Mouse (Mus musculus) ES-E14 (cell line): ENCODE measurements around the gene Nmrk1. TPM values are rescaled to one million over a fixed set of nuclear protein-coding genes. Genes with fewer than 3 reads are reported as not detected.

Experiments used
- DNase-seq: peaks from one replicate; pipeline ENCODE4 v3.0.0-alpha.2; 2013; ENCODE audit warnings: low read depth, low spot score
- H3K27ac ChIP-seq: 2 replicates; pipeline ENCODE4 v1.5.1; 2012; ENCODE audit warnings: low read depth, mild to moderate bottlenecking, low read length, moderate library complexity, mixed read lengths; ENCODE audit not compliant: poor library complexity, insufficient read depth, severe bottlenecking
- H3K36me3 ChIP-seq: 2 replicates; pipeline ENCODE4 v1.6.1; 2012; ENCODE audit warnings: mild to moderate bottlenecking, low read length, moderate library complexity, mixed read lengths; ENCODE audit not compliant: control insufficient read depth, poor library complexity, insufficient read depth, severe bottlenecking
- H3K4me1 ChIP-seq, 2 experiments: fragments of 150-350 bp in 1 of 2; sonication (generic) in 1 of 2; 2 replicates each; pipeline ENCODE4 v1.6.1; 2012; ENCODE audit warnings: low read length in 2 of 2, mild to moderate bottlenecking in 1 of 2, mixed read lengths in 1 of 2; ENCODE audit not compliant: control insufficient read depth in 2 of 2, insufficient read depth in 2 of 2, poor library complexity in 1 of 2
- H3K4me3 ChIP-seq, 2 experiments: fragments of 150-350 bp in 1 of 2; sonication (generic) in 1 of 2; 2 replicates each; pipeline ENCODE4 v1.5.1; 2012; ENCODE audit warnings: low read length in 2 of 2, low read depth in 1 of 2, mild to moderate bottlenecking in 1 of 2, mixed read lengths in 1 of 2; ENCODE audit not compliant: insufficient read depth in 1 of 2, poor library complexity in 1 of 2, severe bottlenecking in 1 of 2
- H3K9ac ChIP-seq: 2 replicates; pipeline ENCODE4 v1.6.1; 2012; ENCODE audit warnings: low read depth, mild to moderate bottlenecking, low read length, mixed read lengths; ENCODE audit not compliant: poor library complexity, insufficient read depth, severe bottlenecking
- H3K9me3 ChIP-seq: fragments of 150-350 bp; sonication (generic); 2 replicates; pipeline ENCODE4 v1.6.1; 2012; ENCODE audit warnings: low read depth, mild to moderate bottlenecking, low read length; ENCODE audit not compliant: control insufficient read depth, insufficient read depth
- CHD2 ChIP-seq: IDR thresholded peaks from 2 replicates; pipeline ENCODE4 v1.6.1; 2014; ENCODE audit warnings: mild to moderate bottlenecking, low read depth, low read length, inconsistent platforms
- HCFC1 ChIP-seq: IDR thresholded peaks from 2 replicates; pipeline ENCODE4 v1.6.1; 2012; ENCODE audit warnings: low read length, inconsistent platforms, borderline replicate concordance; ENCODE audit not compliant: insufficient read depth
- MAFK ChIP-seq: IDR thresholded peaks from 2 replicates; pipeline ENCODE4 v1.6.1; 2014; ENCODE audit warnings: mild to moderate bottlenecking, low read depth, low read length, inconsistent platforms; ENCODE audit not compliant: insufficient read depth
- ZC3H11A ChIP-seq: IDR thresholded peaks from 2 replicates; pipeline ENCODE4 v1.6.1; 2012; ENCODE audit warnings: low read depth, mild to moderate bottlenecking, inconsistent platforms, low read length, borderline replicate concordance
- ZNF384 ChIP-seq: IDR thresholded peaks from 2 replicates; pipeline ENCODE4 v1.6.1; 2012; ENCODE audit warnings: low read depth, low read length, inconsistent platforms
- in situ Hi-C, 2 experiments: fragments of 600-800 bp; cut with MboI; formaldehyde crosslinking; loops; one replicate each; pipeline ENCODE4 v1.15.1; 2025; ENCODE audit warnings: low sequenced_read_pairs in 2 of 2, inconsistent platforms in 1 of 2; ENCODE audit not compliant: unreplicated experiment in 2 of 2
- total RNA-seq: library from RNA; depleted of rRNA; stranded (reverse); fragments of 300-350 nt; gene quantifications from 2 replicates; pipeline ENCODE4 v1.2.3, GENCODE M21; 2012

Gene Nmrk1
- total RNA-seq, 1 experiment = 6.4 TPM

DNA sequence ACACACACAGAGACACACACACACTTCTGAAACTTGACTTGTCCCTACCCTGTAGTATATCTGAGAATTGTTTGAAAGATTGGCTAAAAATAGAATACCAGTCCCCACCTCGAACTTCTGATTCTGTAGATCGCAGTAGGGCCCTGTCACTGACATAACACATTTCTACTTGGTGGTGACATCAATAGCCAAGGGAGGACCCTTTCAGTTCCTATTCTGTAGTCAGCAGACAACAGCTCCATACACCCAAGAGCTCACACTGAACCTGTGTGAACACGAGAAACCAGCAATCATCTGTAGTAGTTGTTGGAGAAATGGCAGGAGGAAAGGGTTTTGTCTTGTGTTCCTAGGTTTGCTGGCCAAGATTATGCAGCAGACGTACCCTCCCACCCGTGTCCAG lies 23.2 kb downstream of the Nmrk1 start:
- TF ChIP-seq ZNF384 = no peak
- no peak for TF ChIP-seq ZC3H11A
- no peak overlapping the region for H3K9ac ChIP-seq
- H3K9me3 ChIP-seq = no peaks in the 10 kb centered on the region
- H3K4me3 ChIP-seq = no peak overlapping the region
- H3K36me3 ChIP-seq = no peaks in the 10 kb centered on the region
- in situ Hi-C loops = no loop called here
- peaks cover 0 to 3% of the 10 kb centered on the region in 2 experiments; a peak in 2 of 4 replicates for H3K4me1 ChIP-seq
- no peak for DNase-seq
- H3K27ac ChIP-seq = no peak overlapping the region

DNA sequence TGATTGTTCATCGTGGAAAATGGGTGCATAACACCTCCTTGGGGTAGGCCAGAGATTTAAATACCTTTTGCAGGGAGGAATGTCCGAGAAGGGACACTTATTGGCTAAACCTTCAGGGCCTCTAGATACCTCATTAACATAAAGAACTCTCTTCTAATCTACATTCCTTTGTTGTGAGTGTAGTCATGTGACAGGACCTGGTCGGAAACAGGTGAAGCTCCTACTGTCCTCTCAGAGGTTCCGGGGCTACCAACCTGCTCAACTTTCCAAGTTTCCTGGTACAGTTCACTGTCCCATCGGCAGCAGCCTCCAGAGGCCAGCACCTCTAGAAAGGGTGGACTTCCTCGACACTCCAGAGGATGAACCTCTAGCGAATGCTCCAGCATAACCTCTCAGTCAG lies 24.2 kb downstream of the Nmrk1 start:
- TF ChIP-seq ZNF384 = no peak
- no peak for TF ChIP-seq ZC3H11A
- no peak for TF ChIP-seq MAFK
- no peak for TF ChIP-seq HCFC1
- no peak for TF ChIP-seq CHD2
- no peak for DNase-seq
- Histone ChIP-seq H3K4me3 (no peak overlapping the region), H3K36me3 (no peaks in the 10 kb centered on the region), H3K27ac (no peak overlapping the region), H3K9me3 (no peaks in the 10 kb centered on the region), H3K9ac (no peak overlapping the region), H3K4me1 (peaks cover 0 to 3% of the 10 kb centered on the region in 2 experiments; a peak in 2 of 4 replicates)
- in situ Hi-C loops = no loop called here

DNA sequence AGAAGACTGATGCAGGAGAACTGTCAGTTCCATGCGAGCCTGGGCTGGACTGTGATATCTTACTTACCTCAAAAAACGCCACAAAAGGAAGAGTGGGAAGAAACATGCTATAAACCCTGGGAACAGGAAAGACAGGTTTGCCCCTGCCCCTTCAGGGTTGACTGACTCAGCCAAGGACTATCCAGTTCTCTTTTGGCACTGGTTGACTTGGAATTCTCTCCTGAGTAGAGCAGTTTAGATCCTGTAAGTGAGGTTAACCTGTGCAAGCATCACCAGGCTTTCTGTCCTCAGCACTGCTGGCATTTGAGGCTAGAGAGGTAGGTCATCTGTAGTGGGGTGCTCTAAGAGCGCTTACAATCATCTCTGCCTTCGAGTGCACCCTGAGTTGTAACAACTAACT lies 26.7 kb downstream of the Nmrk1 start:
- no peak for DNase-seq
- Histone ChIP-seq H3K27ac (no peak overlapping the region), H3K4me1 (peaks cover 0 to 3% of the 10 kb centered on the region in 2 experiments; a peak in 2 of 4 replicates), H3K9ac (no peak overlapping the region), H3K4me3 (no peak overlapping the region), H3K36me3 (no peaks in the 10 kb centered on the region), H3K9me3 (no peaks in the 10 kb centered on the region)
- TF ChIP-seq ZC3H11A (no peak), HCFC1 (no peak), MAFK (no peak), CHD2 (no peak), ZNF384 (no peak)
- in situ Hi-C loops = no loop called here

DNA sequence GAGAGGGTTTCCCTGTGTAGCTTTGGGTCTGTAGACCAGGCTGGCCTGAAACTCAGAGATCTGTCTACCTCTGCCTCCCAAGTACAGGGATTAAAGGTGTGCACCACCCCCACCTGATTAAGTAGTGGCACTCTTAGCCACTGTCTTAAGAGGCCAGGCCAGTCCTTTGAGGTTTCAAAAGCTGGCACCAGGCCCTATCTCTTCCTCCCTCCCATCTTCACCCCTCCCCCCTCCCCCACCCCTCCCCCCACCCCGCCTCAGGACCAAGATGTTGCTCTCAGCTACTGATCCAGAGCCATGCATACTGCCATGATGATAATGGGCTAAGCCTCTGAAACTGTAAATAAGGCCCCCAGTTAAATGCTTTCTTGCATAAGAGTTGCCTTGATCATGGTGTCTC lies 27.6 kb downstream of the Nmrk1 start:
- in situ Hi-C loops = no loop called here

DNA sequence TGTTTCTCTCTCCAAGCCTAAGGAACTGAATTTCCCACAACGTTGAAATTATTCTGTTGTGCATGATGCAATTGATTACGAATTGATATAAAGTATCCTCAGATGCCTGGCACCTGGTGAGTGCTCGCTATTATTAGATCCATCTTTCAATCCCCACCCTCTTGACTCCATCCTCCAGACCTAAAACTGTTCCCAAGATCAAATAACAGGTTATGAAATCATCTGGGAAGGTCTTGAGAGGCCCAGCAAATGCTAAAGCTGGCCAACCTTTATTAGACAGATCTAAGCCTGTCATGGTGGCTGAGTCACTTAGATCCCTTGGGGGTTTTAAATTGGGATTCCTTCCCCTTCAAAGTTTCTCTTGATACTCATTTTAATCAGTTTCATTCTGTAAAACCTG lies 28.7 kb downstream of the Nmrk1 start:
- Histone ChIP-seq H3K36me3 (no peaks in the 10 kb centered on the region), H3K4me3 (no peak overlapping the region), H3K9me3 (no peaks in the 10 kb centered on the region), H3K9ac (no peak overlapping the region), H3K4me1 (peaks cover 0 to 6% of the 10 kb centered on the region in 2 experiments; a peak in 2 of 4 replicates), H3K27ac (no peak overlapping the region)
- in situ Hi-C loops = no loop called here
- no peak for DNase-seq
- TF ChIP-seq HCFC1 (no peak), ZC3H11A (no peak), ZNF384 (no peak), MAFK (no peak), CHD2 (no peak)

More for the DNA sequence above, 27.6 kb downstream of the Nmrk1 start:
- Histone ChIP-seq H3K27ac (no peak overlapping the region), H3K4me3 (no peak overlapping the region), H3K9me3 (no peaks in the 10 kb centered on the region), H3K36me3 (no peaks in the 10 kb centered on the region), H3K9ac (no peak overlapping the region), H3K4me1 (peaks cover 0 to 3% of the 10 kb centered on the region in 2 experiments; a peak in 2 of 4 replicates)
- TF ChIP-seq ZC3H11A (no peak), MAFK (no peak), ZNF384 (no peak), CHD2 (no peak), HCFC1 (no peak)
- DNase-seq = no peak
